Mouse (Mus musculus) kidney, adult 2 months (tissue): Measurements from ENCODE around the gene Usf2.
"Not testable (repeated sequence)": the region's sequence is repeated elsewhere in the genome, so short reads cannot be mapped to it uniquely, and the experiment has no call there.

Experiments used
- CTCF ChIP-seq: fragments of 200-500 bp; conservative IDR thresholded peaks from 2 replicates; pipeline ENCODE4 v1.5.1; 2011; ENCODE audit warnings: low read depth, mild to moderate bottlenecking, control low read depth, low read length, moderate library complexity, mixed read lengths; ENCODE audit not compliant: insufficient read depth, insufficient read length
- POLR2A ChIP-seq: fragments of 200-500 bp; IDR thresholded peaks from one replicate; pipeline ENCODE4 v1.6.1; 2011; ENCODE audit warnings: low read depth, low read length, control low read depth

GRCm38 (mm10) chr7:30935422-30936099 is 21.0 kb downstream of the Usf2 start:
- TF ChIP-seq CTCF, POLR2A: not testable (repeated sequence)
